Mouse (Mus musculus) kidney, embryonic 14.5 days (tissue): ENCODE measurements around the gene Slc22a19. TPM values are rescaled to one million over a fixed set of nuclear protein-coding genes. Genes with fewer than 3 reads are reported as not detected.
A peak's percentile ranks its signal among the peaks of the same experiment; 100 is the strongest.
"Not testable (repeated sequence)": the region's sequence is repeated elsewhere in the genome, so short reads cannot be mapped to it uniquely, and the experiment has no call there.

Experiments used
- ATAC-seq: fragments of 200-750 bp; cut with Nextera tagmentation; 2 replicates; pipeline ENCODE4 v1.8.0; 2017; ENCODE audit warnings: moderate number of reproducible peaks, mild to moderate bottlenecking, moderate TSS enrichment, moderate library complexity; ENCODE audit not compliant: low FRiP score, low TSS enrichment
- H3K27ac ChIP-seq: fragments of 300-500 bp; sonication (generic); 2 replicates; pipeline ENCODE4 v1.5.1; 2014; ENCODE audit warnings: low read depth, mild to moderate bottlenecking, low read length, moderate library complexity, mixed read lengths
- H3K27me3 ChIP-seq: fragments of 300-500 bp; sonication (generic); 2 replicates; pipeline ENCODE4 v1.6.1; 2014; ENCODE audit warnings: mild to moderate bottlenecking, low read length; ENCODE audit not compliant: control insufficient read depth, insufficient read depth
- H3K36me3 ChIP-seq: fragments of 300-500 bp; sonication (generic); 2 replicates; pipeline ENCODE4 v1.6.1; 2014; ENCODE audit warnings: low read length, mixed read lengths; ENCODE audit not compliant: control insufficient read depth, insufficient read depth
- H3K4me1 ChIP-seq: fragments of 300-500 bp; sonication (generic); 2 replicates; pipeline ENCODE4 v1.6.1; 2014; ENCODE audit warnings: low read length, mixed read lengths; ENCODE audit not compliant: control insufficient read depth, insufficient read depth
- H3K4me2 ChIP-seq: fragments of 300-500 bp; sonication (generic); replicated peaks from 2 replicates; pipeline ENCODE4 v1.6.1; 2014; ENCODE audit warnings: low read depth, mild to moderate bottlenecking, low read length
- H3K4me3 ChIP-seq: fragments of 300-500 bp; sonication (generic); 2 replicates; pipeline ENCODE4 v1.5.1; 2014; ENCODE audit warnings: mild to moderate bottlenecking, low read length
- H3K9ac ChIP-seq: fragments of 300-500 bp; sonication (generic); 2 replicates; pipeline ENCODE4 v1.6.1; 2014; ENCODE audit warnings: low read depth, mild to moderate bottlenecking, low read length, moderate library complexity
- H3K9me3 ChIP-seq: fragments of 300-500 bp; sonication (generic); 2 replicates; pipeline ENCODE4 v1.6.1; 2016; ENCODE audit warnings: low read length; ENCODE audit not compliant: control insufficient read depth
- WGBS: fragments of 180-500 bp; shearing (Covaris S2); extraction: QIAGEN DNeasy Blood & Tissue Kit; methylation state at CpG from one replicate; pipeline ENCODE4 v1.1.7; 2014; 5-methylcytosine and 5-hydroxymethylcytosine counted together
- polyA plus RNA-seq: library from polyadenylated mRNA; unstranded; fragments of >200 nt; fragmentation: Nextera tagmentation; extraction: Ambion mirVana; gene quantifications from 2 replicates; pipeline ENCODE4 v1.2.1, GENCODE M21; 2014

Gene Slc22a19
- polyA plus RNA-seq, result 0.29 and 0.92 TPM in 2 replicates

DNA sequence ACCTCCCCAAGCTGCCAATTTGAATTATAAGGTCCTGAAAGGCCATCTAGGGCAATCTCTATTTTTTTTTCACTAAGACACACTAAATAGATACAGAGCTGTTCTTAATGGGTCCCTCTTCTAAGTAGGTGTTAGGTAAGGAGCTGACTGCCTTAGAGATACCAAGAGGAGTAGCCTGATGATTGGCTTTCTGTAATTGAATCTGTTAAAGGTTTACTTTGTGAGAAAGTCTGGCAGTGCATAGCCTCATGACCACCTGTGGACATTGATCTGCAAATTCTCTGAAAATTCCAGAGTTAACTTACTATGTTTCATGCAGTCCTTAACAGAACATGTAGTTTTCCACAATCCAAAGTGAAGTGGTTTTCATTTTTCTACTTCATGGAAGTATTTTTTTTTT lies at the start of gene Slc22a19:
Gene Slc22a19 (minus strand): TSS at position 163 of the 400 bp plus-strand sequence.
- no peaks in the 10 kb centered on the region for H3K4me1 ChIP-seq
- H3K9ac ChIP-seq, result no peak within 1 kb of the TSS
- no peaks in the 10 kb centered on the region for H3K27me3 ChIP-seq
- H3K4me2 ChIP-seq, result no peak within 1 kb of the TSS
- H3K36me3 ChIP-seq, result no peaks in the 10 kb centered on the region
- no peak for ATAC-seq
- H3K4me3 ChIP-seq, result no peak within 1 kb of the TSS
- H3K9me3 ChIP-seq, result no peaks in the 10 kb centered on the region
- no peak within 1 kb of the TSS for H3K27ac ChIP-seq

DNA sequence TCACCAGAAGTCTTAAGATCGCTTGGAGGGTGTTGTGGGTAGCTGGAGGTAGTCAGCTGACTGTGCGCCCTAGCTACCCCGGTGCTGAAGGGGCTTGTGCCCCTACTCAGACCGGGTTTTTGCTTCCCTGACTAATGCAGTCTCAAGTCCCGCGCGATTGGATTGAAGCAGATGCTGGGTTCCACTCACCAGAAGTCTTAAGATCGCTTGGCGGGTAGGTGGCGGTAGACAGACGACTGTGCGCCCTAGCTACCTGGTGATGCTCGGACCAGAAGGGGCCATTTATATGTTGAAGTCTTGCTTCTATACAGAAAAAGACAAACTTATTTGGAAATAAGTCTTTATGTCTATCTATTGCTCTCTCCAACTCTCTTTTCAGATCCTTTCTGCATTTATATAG lies 42.3 kb upstream of the Slc22a19 start:
- 71% methylated on average over 13 of the region's 13 CpGs for WGBS
- H3K27ac ChIP-seq, H3K27me3 ChIP-seq, H3K9me3 ChIP-seq, H3K4me1 ChIP-seq, H3K4me2 ChIP-seq, ATAC-seq, H3K9ac ChIP-seq, H3K36me3 ChIP-seq, H3K4me3 ChIP-seq: not testable (repeated sequence)

DNA sequence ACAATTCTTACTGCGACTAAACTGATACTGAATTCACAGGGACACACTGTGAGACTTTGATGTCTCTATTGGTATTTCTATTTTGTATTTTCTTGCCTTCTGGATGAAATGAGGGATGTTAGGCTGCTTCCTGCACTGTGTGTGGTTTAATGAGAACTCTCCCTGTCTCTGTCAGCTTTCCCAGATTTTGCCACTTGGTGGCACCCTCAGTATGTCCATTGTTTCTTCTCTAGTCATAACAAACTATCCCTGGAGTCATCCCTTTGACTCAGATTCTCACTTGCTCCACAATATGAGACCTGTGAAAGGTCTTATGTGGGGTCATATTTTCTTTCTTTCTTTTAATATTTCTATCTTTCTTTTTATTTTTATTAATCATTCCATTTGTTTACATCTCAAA lies 18.4 kb upstream of the Slc22a19 start:
- H3K4me1 ChIP-seq, result no peaks in the 10 kb centered on the region
- 56% methylated on average over 1 of the region's 1 CpGs for WGBS
- no peaks in the 10 kb centered on the region for H3K36me3 ChIP-seq
- H3K27ac ChIP-seq, result no peak overlapping the region
- no peaks in the 10 kb centered on the region for H3K9me3 ChIP-seq
- no peaks in the 10 kb centered on the region for H3K27me3 ChIP-seq
- H3K4me2 ChIP-seq, result no peak overlapping the region
- H3K9ac ChIP-seq, result no peak overlapping the region
- ATAC-seq, result no peak
- H3K4me3 ChIP-seq, result no peak overlapping the region

DNA sequence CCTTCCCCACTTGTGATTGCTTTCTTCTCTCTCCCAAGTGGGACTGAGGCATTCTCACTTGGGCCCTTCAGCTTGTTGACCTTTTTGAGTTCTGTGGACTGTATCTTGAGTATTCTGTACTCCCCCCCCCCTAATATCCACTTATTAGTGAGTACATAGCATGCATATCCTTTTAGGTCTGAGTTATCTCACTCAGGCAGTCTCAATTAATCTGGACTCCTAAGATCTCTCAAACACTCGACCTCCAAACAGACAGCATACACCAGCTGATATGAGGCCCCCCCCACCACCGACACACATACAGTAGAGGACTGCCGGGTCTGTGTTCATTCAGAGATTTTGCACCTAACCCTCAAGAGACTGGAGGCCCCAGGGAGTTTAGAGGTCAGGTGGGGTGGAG lies 18.0 kb downstream of the Slc22a19 start:
- not testable (repeated sequence) for H3K36me3 ChIP-seq, H3K4me1 ChIP-seq, H3K9me3 ChIP-seq, ATAC-seq, H3K4me2 ChIP-seq, H3K27ac ChIP-seq, H3K27me3 ChIP-seq, H3K9ac ChIP-seq, H3K4me3 ChIP-seq
- whole genome bisulfite sequencing, result 80% methylated on average over 3 of the region's 3 CpGs

DNA sequence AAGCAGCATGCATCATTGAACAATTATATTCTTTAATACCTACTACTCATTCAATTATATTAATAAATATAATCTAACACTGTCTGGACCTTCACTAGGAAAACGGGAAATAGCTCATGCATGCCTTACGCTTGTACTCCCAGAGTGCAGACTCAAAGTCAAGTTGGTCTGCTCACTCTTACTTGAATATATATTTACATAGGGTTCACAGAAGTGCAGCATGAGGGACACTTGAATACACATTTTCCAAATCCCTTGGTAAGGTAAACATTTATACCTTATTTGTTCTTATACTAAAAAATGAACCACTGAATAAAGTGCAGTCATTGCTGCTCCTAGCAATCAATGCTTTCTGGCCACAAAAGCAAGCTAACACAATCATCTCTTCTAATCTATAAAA lies 19.9 kb downstream of the Slc22a19 start:
- no peaks in the 10 kb centered on the region for H3K4me1 ChIP-seq
- no peak overlapping the region for H3K4me3 ChIP-seq
- H3K9me3 ChIP-seq, result no peaks in the 10 kb centered on the region
- H3K9ac ChIP-seq, result no peak overlapping the region
- H3K4me2 ChIP-seq, result no peak overlapping the region
- no peaks in the 10 kb centered on the region for H3K27me3 ChIP-seq
- 88% methylated on average over 2 of the region's 2 CpGs for WGBS
- no peak for ATAC-seq
- no peak overlapping the region for H3K27ac ChIP-seq
- no peaks in the 10 kb centered on the region for H3K36me3 ChIP-seq

DNA sequence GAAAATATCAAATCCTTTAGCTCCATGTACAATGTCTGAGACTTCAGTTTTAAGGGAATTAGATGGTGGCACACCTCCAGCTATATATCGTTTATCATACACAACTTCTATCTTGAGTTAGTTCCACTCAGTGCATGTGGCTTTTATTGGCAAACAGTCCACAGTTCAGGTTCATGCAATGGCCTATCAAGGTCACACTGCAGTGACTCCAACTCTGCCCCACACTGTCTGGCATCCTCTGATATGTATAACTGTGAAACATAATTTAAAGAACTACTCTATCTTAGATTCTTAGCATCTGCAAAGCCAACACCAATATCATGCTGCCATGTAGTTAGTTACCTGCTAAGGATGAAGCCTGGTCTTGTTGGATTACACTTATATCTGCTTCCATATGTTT lies 23.1 kb downstream of the Slc22a19 start:
- no peaks in the 10 kb centered on the region for H3K9me3 ChIP-seq
- no peaks in the 10 kb centered on the region for H3K27me3 ChIP-seq
- H3K9ac ChIP-seq, result no peak overlapping the region
- H3K4me1 ChIP-seq, result no peaks in the 10 kb centered on the region
- no peaks in the 10 kb centered on the region for H3K36me3 ChIP-seq
- no peak for ATAC-seq
- no peak overlapping the region for H3K4me2 ChIP-seq
- WGBS, result 88% methylated on average over 1 of the region's 1 CpGs
- H3K4me3 ChIP-seq, result no peak overlapping the region
- no peak overlapping the region for H3K27ac ChIP-seq

DNA sequence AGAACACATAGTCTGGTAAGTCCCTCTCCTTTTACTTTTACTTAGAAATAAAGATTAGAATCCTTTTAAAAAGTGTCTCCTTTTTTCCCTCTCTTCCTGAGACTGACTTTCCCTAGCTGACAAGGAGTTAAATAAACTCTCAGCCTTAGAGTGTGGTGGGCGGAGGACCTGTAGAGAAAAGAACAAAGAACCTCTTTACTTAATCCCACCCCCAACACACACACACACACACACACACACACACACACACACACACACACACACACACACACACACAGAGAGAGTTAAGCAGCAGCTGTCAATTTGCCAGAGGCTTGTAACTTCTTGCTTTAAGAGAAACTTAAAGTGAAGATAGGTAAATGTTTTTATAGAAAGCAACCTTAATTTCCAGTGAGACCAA lies 39.1 kb downstream of the Slc22a19 start:
- Histone ChIP-seq H3K4me2 (no peak overlapping the region), H3K9me3 (no peaks in the 10 kb centered on the region), H3K27ac (no peak overlapping the region), H3K4me1 (no peaks in the 10 kb centered on the region), H3K27me3 (no peaks in the 10 kb centered on the region), H3K4me3 (no peak overlapping the region), H3K36me3 (no peaks in the 10 kb centered on the region), H3K9ac (no peak overlapping the region)
- no peak for ATAC-seq
- 33% methylated on average over 1 of the region's 1 CpGs for WGBS

DNA sequence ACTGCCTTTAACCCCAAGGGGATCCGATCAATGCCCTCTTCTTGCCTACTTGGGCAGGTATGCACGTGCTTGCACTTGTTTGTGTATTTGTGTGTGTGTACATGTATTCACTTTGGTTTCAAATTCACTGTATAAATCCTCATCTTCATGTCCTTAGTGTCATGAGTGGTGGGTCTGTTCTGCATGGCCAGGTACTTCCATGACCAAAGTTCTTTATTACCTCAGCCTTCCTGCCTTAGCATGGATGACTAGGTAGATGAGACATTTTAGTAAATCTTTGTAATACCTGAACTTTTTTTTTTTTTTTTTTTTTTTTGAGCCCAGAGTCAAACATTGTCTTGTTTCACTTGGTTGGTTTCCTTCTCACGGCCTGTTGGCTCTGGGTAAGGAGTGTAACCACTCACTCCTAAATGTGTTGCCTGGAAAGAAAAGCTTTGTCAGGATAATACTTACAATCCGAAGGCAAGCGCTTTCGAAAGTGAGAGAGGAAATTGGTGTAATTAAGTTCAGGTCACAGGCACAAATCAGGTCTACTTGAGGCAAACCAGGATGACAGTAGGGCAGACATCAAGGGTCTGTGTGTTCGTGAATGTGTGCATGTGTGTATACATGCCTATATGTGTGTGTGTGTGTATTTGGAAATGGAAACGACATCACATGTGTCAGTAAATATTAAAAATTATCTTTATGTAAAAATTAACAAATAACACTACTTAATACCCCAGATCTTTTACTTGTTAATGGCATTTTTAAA lies 62.0 kb downstream of the Slc22a19 start:
- H3K27ac ChIP-seq, result no peak overlapping the region
- ATAC-seq, result peak; percentile 32; the same call in 1 of the 2 replicates

DNA sequence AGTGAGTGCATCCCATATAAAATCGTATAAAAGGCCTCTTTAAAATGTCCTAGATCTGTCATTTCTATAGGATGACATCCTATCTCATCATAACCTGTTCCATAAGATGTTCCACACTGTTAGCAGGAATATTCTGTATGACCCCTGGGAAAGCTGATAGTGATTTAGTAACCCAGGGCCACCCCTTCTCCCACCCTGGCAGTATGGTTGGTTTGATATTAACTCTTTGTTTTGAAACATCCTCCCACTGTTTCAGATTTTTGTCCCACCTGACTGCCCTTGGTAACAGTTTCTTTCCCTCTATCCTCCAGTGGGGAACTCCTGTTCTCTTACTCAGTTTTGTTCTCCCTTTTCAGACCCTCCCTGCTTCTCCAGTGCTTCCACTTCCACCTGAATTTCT lies 77.3 kb downstream of the Slc22a19 start:
- no peak overlapping the region for H3K9ac ChIP-seq
- no peaks in the 10 kb centered on the region for H3K27me3 ChIP-seq
- H3K27ac ChIP-seq, result no peak overlapping the region
- no peaks in the 10 kb centered on the region for H3K36me3 ChIP-seq
- no peak overlapping the region for H3K4me2 ChIP-seq
- ATAC-seq, result no peak
- no peak overlapping the region for H3K4me3 ChIP-seq
- no peaks in the 10 kb centered on the region for H3K4me1 ChIP-seq
- H3K9me3 ChIP-seq, result no peaks in the 10 kb centered on the region
- 66% methylated on average over 1 of the region's 1 CpGs for WGBS

More for the DNA sequence above, 62.0 kb downstream of the Slc22a19 start:
- Histone ChIP-seq H3K4me1 (no peaks in the 10 kb centered on the region), H3K9me3 (no peaks in the 10 kb centered on the region), H3K9ac (no peak overlapping the region), H3K27me3 (no peaks in the 10 kb centered on the region), H3K36me3 (no peaks in the 10 kb centered on the region), H3K4me3 (no peak overlapping the region), H3K4me2 (no peak overlapping the region)
- 57% methylated on average over 8 of the region's 8 CpGs for WGBS
